Mouse (Mus musculus) brown adipose tissue, adult 24 weeks (tissue): ENCODE measurements around the gene Hnrnpu. TPM values are rescaled to one million over a fixed set of nuclear protein-coding genes. Genes with fewer than 3 reads are reported as not detected.

Experiments
- H3K27ac ChIP-seq: fragments of 200-500 bp; replicated peaks from 2 replicates; pipeline ENCODE4 v1.5.1; 2012; ENCODE audit warnings: low read depth, mild to moderate bottlenecking, low read length
- H3K4me1 ChIP-seq: fragments of 200-500 bp; 2 replicates; pipeline ENCODE4 v1.6.1; 2012; ENCODE audit warnings: low read length, mixed read lengths; ENCODE audit not compliant: control insufficient read depth, insufficient read depth, insufficient read length
- H3K4me3 ChIP-seq: fragments of 200-500 bp; 2 replicates; pipeline ENCODE4 v1.5.1; 2012; ENCODE audit warnings: low read depth, mild to moderate bottlenecking, low read length, moderate library complexity; ENCODE audit not compliant: insufficient read depth
- polyA plus RNA-seq: library from polyadenylated mRNA; stranded (reverse); fragments of >200 nt; gene quantifications from 2 replicates; pipeline ENCODE4 v1.2.4, GENCODE M21; 2012; ENCODE audit not compliant: missing spikeins, insufficient read depth, insufficient read length

Hnrnpu gene
- polyA plus RNA-seq, 1 experiment: 168 TPM

GRCm38 (mm10) chr1:178326950-178327349 lies 10.6 kb downstream of the Hnrnpu start:
- Histone ChIP-seq H3K4me3 (no peak overlapping the region), H3K4me1 (no peaks in the 10 kb centered on the region), H3K27ac (no peak overlapping the region)

- Histone ChIP-seq H3K27ac (no peak overlapping the region), H3K4me1 (no peaks in the 10 kb centered on the region; the same call in 1 of the 2 replicates), H3K4me3 (no peak overlapping the region)
Measured at GRCm38 (mm10) chr1:178326357-178326756, 11.2 kb downstream of the Hnrnpu start.

GRCm38 (mm10) chr1:178324568-178324967 lies 13.0 kb downstream of the Hnrnpu start:
- Histone ChIP-seq H3K27ac (no peak overlapping the region), H3K4me1 (no peaks in the 10 kb centered on the region; the same call in 1 of the 2 replicates), H3K4me3 (no peak overlapping the region)

GRCm38 (mm10) chr1:178323235-178323634 lies 14.4 kb downstream of the Hnrnpu start:
- Histone ChIP-seq H3K4me3 (no peak overlapping the region), H3K4me1 (no peaks in the 10 kb centered on the region; the same call in 1 of the 2 replicates), H3K27ac (no peak overlapping the region)

- Histone ChIP-seq H3K4me3 (no peak overlapping the region), H3K4me1 (no peaks in the 10 kb centered on the region; the same call in 1 of the 2 replicates), H3K27ac (no peak overlapping the region)
Measured at GRCm38 (mm10) chr1:178321730-178322357, 15.8 kb downstream of the Hnrnpu start.

GRCm38 (mm10) chr1:178320723-178321590 lies 16.6 kb downstream of the Hnrnpu start:
- Histone ChIP-seq H3K27ac (peak overlapping the region; percentile 87; the same call in 1 of the 2 replicates), H3K4me3 (peak overlapping the region; percentile 85), H3K4me1 (no peaks in the 10 kb centered on the region; the same call in 1 of the 2 replicates)

GRCm38 (mm10) chr1:178320038-178320722 lies 17.4 kb downstream of the Hnrnpu start:
- H3K4me3 ChIP-seq: peak overlapping the region; percentile 85
- H3K4me1 ChIP-seq: no peaks in the 10 kb centered on the region; the same call in 1 of the 2 replicates
- H3K27ac ChIP-seq: peak overlapping the region; percentile 87

- Histone ChIP-seq H3K4me3 (peak overlapping the region; percentile 85), H3K4me1 (no peaks in the 10 kb centered on the region; the same call in 1 of the 2 replicates), H3K27ac (peak overlapping the region; percentile 87)
Measured at GRCm38 (mm10) chr1:178319295-178320037, 18.1 kb downstream of the Hnrnpu start.

- H3K4me1 ChIP-seq: no peaks in the 10 kb centered on the region; the same call in 1 of the 2 replicates
- H3K4me3 ChIP-seq: peak within 1 kb of the TSS; percentile 85
- peak within 1 kb of the TSS; percentile 100 for H3K27ac ChIP-seq
Measured at GRCm38 (mm10) chr1:178318389-178319184, 19.0 kb downstream of the Hnrnpu start, which contains the start of gene Cox20. TSS of gene Cox20 (plus strand) at chr1:178319130.

GRCm38 (mm10) chr1:178318002-178318388 lies 19.6 kb downstream of the Hnrnpu start:
- no peaks in the 10 kb centered on the region; the same call in 1 of the 2 replicates for H3K4me1 ChIP-seq
- H3K4me3 ChIP-seq: peak overlapping the region; percentile 85
- peak overlapping the region; percentile 100 for H3K27ac ChIP-seq

- Histone ChIP-seq H3K4me3 (peak overlapping the region; percentile 19), H3K4me1 (no peaks in the 10 kb centered on the region; the same call in 1 of the 2 replicates), H3K27ac (peak overlapping the region; percentile 100)
Measured at GRCm38 (mm10) chr1:178317275-178318001, 20.2 kb downstream of the Hnrnpu start.

- Histone ChIP-seq H3K27ac (no peak overlapping the region), H3K4me3 (no peak overlapping the region), H3K4me1 (no peaks in the 10 kb centered on the region)
Measured at GRCm38 (mm10) chr1:178314236-178314635, 23.4 kb downstream of the Hnrnpu start.

- no peaks in the 10 kb centered on the region for H3K4me1 ChIP-seq
- no peak overlapping the region for H3K4me3 ChIP-seq
- no peak overlapping the region for H3K27ac ChIP-seq
Measured at GRCm38 (mm10) chr1:178313039-178313597, 24.5 kb downstream of the Hnrnpu start.
